Mouse (Mus musculus) stomach, embryonic 14.5 days (tissue): ENCODE measurements around the gene Cdhr3. TPM values are rescaled to one million over a fixed set of nuclear protein-coding genes. Genes with fewer than 3 reads are reported as not detected.

ENCODE experiments used
- ATAC-seq: fragments of 200-750 bp; cut with Nextera tagmentation; 2 replicates; pipeline ENCODE4 v1.8.0; 2017; ENCODE audit warnings: low read depth, moderate TSS enrichment; ENCODE audit not compliant: insufficient number of reproducible peaks, insufficient read depth, low FRiP score
- H3K27ac ChIP-seq: fragments of 300-500 bp; sonication (generic); 2 replicates; pipeline ENCODE4 v1.5.1; 2014; ENCODE audit warnings: mild to moderate bottlenecking, low read length, moderate library complexity, mixed read lengths
- H3K27me3 ChIP-seq: fragments of 300-500 bp; sonication (generic); 2 replicates; pipeline ENCODE4 v1.6.1; 2014; ENCODE audit warnings: low read length, control low read depth, mixed read lengths; ENCODE audit not compliant: control insufficient read depth, insufficient read depth
- H3K36me3 ChIP-seq: fragments of 300-500 bp; sonication (generic); 2 replicates; pipeline ENCODE4 v1.6.1; 2014; ENCODE audit warnings: mild to moderate bottlenecking, control low read depth, low read length, moderate library complexity, mixed read lengths; ENCODE audit not compliant: control insufficient read depth, insufficient read depth
- H3K4me1 ChIP-seq: fragments of 300-500 bp; sonication (generic); 2 replicates; pipeline ENCODE4 v1.6.1; 2014; ENCODE audit warnings: low read length, control low read depth, mixed read lengths; ENCODE audit not compliant: control insufficient read depth, insufficient read depth
- H3K4me2 ChIP-seq: fragments of 300-500 bp; sonication (generic); replicated peaks from 2 replicates; pipeline ENCODE4 v1.6.1; 2014; ENCODE audit warnings: low read depth, low read length, control low read depth
- H3K4me3 ChIP-seq: fragments of 300-500 bp; sonication (generic); 2 replicates; pipeline ENCODE4 v1.5.1; 2014; ENCODE audit warnings: low read depth, low read length, control low read depth
- H3K9ac ChIP-seq: fragments of 300-500 bp; sonication (generic); replicated peaks from 2 replicates; pipeline ENCODE4 v1.6.1; 2014; ENCODE audit warnings: low read depth, mild to moderate bottlenecking, control low read depth, low read length, moderate library complexity, mixed read lengths
- H3K9me3 ChIP-seq: fragments of 300-500 bp; sonication (generic); 2 replicates; pipeline ENCODE4 v1.6.1; 2016; ENCODE audit warnings: low read depth, low read length, control low read depth; ENCODE audit not compliant: control insufficient read depth
- WGBS: fragments of 180-500 bp; shearing (Covaris S2); extraction: QIAGEN DNeasy Blood & Tissue Kit; methylation state at CpG from one replicate; pipeline ENCODE4 v1.1.7; 2014; 5-methylcytosine and 5-hydroxymethylcytosine counted together
- polyA plus RNA-seq: library from polyadenylated mRNA; unstranded; fragments of >200 nt; fragmentation: Nextera tagmentation; extraction: Ambion mirVana; gene quantifications from 2 replicates; pipeline ENCODE4 v1.2.1, GENCODE M21; 2014

The Cdhr3 gene
- polyA plus RNA-seq, 1 experiment from 2014 or later: 0.13 TPM

DNA sequence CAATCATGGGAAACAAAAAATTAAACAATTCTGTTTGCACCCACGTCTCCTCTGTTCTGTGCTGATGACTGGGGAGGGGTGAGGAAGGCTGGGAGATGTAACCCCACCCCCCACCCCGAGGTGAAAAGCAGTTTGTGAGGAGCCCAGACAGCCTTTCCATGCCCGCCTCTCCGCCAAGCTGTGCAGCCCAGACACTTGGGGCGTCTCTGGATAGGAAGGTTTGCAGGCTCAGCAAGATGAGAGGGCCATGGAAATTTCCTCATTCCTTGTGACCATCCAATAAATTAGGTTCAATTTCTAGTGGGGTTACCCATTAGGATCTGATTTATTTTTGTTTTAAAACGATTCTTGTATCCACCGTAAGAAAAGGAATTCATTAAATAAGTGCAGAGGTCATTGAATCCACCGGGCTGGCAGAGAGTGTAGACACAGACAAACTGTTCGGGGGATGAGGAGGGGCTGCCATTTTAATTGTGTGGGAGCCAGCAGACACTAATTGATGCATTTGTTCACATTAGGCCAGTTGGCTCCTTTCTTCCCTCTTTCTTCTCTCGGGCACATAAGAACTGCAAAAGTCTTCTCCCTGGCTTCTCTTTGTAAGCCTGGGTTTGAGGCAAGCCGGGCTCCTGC is 57.5 kb downstream of the Cdhr3 start:
- no peaks in the 10 kb centered on the region for H3K36me3 ChIP-seq
- WGBS: 27% methylated on average over 11 of the region's 11 CpGs
- no peaks in the 10 kb centered on the region for H3K27me3 ChIP-seq
- no peak for ATAC-seq
- no peaks in the 10 kb centered on the region for H3K9me3 ChIP-seq
- no peak overlapping the region for H3K9ac ChIP-seq
- H3K4me3 ChIP-seq: no peak overlapping the region
- 0 out of 2 replicates have a peak overlapping the region, but pooled peaks have one; percentile 12 for H3K4me2 ChIP-seq
- peaks cover 11% of the 10 kb centered on the region; the same call in 1 of the 2 replicates for H3K4me1 ChIP-seq
- H3K27ac ChIP-seq: peak overlapping the region; percentile 21; the same call in 1 of the 2 replicates

GRCm38 (mm10) chr12:33034343-33035088 is 58.2 kb downstream of the Cdhr3 start:
- H3K9me3 ChIP-seq: no peaks in the 10 kb centered on the region
- H3K27me3 ChIP-seq: no peaks in the 10 kb centered on the region
- ATAC-seq: 0 out of 2 replicates have a peak, but pooled peaks have one; percentile 16
- WGBS: 41% methylated on average over 12 of the region's 12 CpGs
- no peak overlapping the region for H3K9ac ChIP-seq
- no peak overlapping the region for H3K27ac ChIP-seq
- no peak overlapping the region for H3K4me2 ChIP-seq
- H3K4me3 ChIP-seq: no peak overlapping the region
- peaks cover 11% of the 10 kb centered on the region; the same call in 1 of the 2 replicates for H3K4me1 ChIP-seq
- H3K36me3 ChIP-seq: no peaks in the 10 kb centered on the region

GRCm38 (mm10) chr12:33033221-33033620 is 59.5 kb downstream of the Cdhr3 start:
- Histone ChIP-seq H3K4me2 (no peak overlapping the region), H3K9me3 (no peaks in the 10 kb centered on the region), H3K27ac (no peak overlapping the region), H3K9ac (no peak overlapping the region), H3K27me3 (no peaks in the 10 kb centered on the region), H3K4me3 (no peak overlapping the region), H3K36me3 (no peaks in the 10 kb centered on the region), H3K4me1 (peaks cover 16% of the 10 kb centered on the region; the same call in 1 of the 2 replicates)
- ATAC-seq: no peak
- WGBS: 32% methylated on average over 6 of the region's 6 CpGs

DNA sequence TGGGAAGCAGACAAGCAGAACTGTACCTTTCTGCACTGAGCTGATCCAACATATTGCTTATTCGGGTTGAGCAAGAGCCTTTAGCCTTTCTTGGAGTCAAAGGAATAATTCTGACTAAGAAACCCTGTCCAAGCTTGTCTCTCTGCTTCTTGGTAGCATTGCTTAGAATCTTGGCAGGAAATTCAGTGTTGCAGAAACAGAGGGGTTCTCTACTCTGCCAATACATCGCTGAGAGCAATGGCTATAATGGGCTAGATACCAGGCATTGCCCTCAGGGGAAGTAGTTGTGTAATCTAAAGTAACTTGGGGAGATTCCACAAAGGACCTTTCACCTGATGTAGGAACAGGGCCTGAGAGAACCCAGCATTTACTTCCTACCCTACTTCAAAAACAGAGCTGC is 62.1 kb downstream of the Cdhr3 start:
- no peak for ATAC-seq
- no peak overlapping the region for H3K4me2 ChIP-seq
- no peak overlapping the region for H3K9ac ChIP-seq
- H3K9me3 ChIP-seq: no peaks in the 10 kb centered on the region
- no peak overlapping the region for H3K27ac ChIP-seq
- H3K27me3 ChIP-seq: no peaks in the 10 kb centered on the region
- H3K4me1 ChIP-seq: peaks cover 19% of the 10 kb centered on the region; the same call in 1 of the 2 replicates
- no peaks in the 10 kb centered on the region for H3K36me3 ChIP-seq
- 82% methylated on average over 2 of the region's 2 CpGs for WGBS
- H3K4me3 ChIP-seq: no peak overlapping the region

GRCm38 (mm10) chr12:33030066-33030465 is 62.6 kb downstream of the Cdhr3 start:
- Histone ChIP-seq H3K27ac (no peak overlapping the region), H3K9me3 (no peaks in the 10 kb centered on the region), H3K4me2 (no peak overlapping the region), H3K27me3 (no peaks in the 10 kb centered on the region), H3K4me1 (peaks cover 14% of the 10 kb centered on the region; the same call in 1 of the 2 replicates), H3K9ac (no peak overlapping the region), H3K36me3 (no peaks in the 10 kb centered on the region), H3K4me3 (no peak overlapping the region)
- 54% methylated on average over 13 of the region's 13 CpGs for WGBS
- ATAC-seq: no peak

DNA sequence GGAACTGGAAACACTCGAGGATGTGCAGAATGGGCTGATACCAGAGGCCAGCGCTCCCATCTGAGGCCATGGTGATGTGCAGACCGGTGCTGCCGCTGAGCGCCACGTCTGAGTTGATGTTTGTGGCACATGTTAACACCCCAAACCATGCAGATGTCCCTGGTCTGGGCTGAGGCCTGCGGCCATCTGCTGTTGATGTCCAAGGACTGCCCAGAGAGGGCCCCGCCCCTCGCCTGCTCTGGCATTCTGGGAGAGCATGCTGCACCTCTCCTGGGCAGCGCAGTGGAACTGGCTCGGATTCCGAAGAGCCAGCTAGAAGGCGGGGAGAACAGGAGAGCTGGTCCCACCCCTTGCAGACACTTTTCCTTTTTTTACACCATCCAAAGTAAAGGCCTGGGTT is 64.0 kb downstream of the Cdhr3 start:
- Histone ChIP-seq H3K4me3 (no peak overlapping the region), H3K27me3 (no peaks in the 10 kb centered on the region), H3K36me3 (no peaks in the 10 kb centered on the region), H3K27ac (no peak overlapping the region), H3K4me1 (peaks cover 13% of the 10 kb centered on the region; the same call in 1 of the 2 replicates), H3K9ac (no peak overlapping the region), H3K9me3 (no peaks in the 10 kb centered on the region), H3K4me2 (no peak overlapping the region)
- ATAC-seq: no peak
- 56% methylated on average over 13 of the region's 13 CpGs for whole genome bisulfite sequencing

- Histone ChIP-seq H3K4me3 (no peak overlapping the region), H3K4me2 (no peak overlapping the region), H3K27me3 (no peaks in the 10 kb centered on the region), H3K9ac (no peak overlapping the region), H3K27ac (no peak overlapping the region), H3K9me3 (no peaks in the 10 kb centered on the region), H3K4me1 (peaks cover 10% of the 10 kb centered on the region; the same call in 1 of the 2 replicates), H3K36me3 (no peaks in the 10 kb centered on the region)
- ATAC-seq: no peak
- 53% methylated on average over 10 of the region's 10 CpGs for WGBS
Measured at GRCm38 (mm10) chr12:33028109-33028691, 64.5 kb downstream of the Cdhr3 start.

DNA sequence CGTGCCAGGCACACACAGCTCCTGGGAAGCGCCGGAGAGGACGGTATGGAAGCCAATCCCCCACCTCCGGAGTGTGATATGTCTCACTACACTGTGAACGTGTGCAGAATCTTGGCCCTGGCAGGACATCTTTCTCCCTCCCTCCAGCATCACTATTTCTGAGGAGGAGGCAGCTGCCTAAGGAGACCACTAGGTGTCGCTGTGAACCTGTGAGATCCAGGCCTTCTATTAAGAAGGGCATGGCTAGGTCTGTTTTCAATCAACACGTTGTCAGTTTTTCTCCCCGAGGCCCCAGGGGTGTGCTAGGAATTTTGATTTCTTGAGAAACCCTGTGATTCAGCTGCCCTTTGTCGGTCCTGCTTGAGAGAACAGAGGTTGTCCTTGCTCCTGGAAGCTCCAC is 65.6 kb downstream of the Cdhr3 start:
- peak; percentile 59 for ATAC-seq
- Histone ChIP-seq H3K9me3 (no peaks in the 10 kb centered on the region; the same call in 1 of the 2 replicates), H3K27me3 (no peaks in the 10 kb centered on the region), H3K9ac (no peak overlapping the region), H3K4me1 (peaks cover 10% of the 10 kb centered on the region; the same call in 1 of the 2 replicates), H3K4me3 (no peak overlapping the region), H3K36me3 (no peaks in the 10 kb centered on the region), H3K27ac (no peak overlapping the region), H3K4me2 (no peak overlapping the region)
- WGBS: 2% methylated on average over 10 of the region's 10 CpGs
